Mouse (Mus musculus): Measurements from ENCODE around the gene Prima1. TPM values are rescaled to one million over a fixed set of nuclear protein-coding genes. Genes with fewer than 3 reads are reported as not detected.

Gene Prima1
- 2.3 and 2.7 TPM in 2 replicates for polyA plus RNA-seq (2021; fragmentation: Nextera tagmentation)
- long read RNA-seq, experiment 1, partial matches to known transcripts: 0 of 4 reads
- long read RNA-seq, experiment 1, other reads (novel, unspliced or antisense): 4 of 4 reads
- long read RNA-seq, experiment 2, partial matches to known transcripts: 0 of 3 reads
- long read RNA-seq, experiment 2, other reads (novel, unspliced or antisense): 1 of 3 reads

DNA sequence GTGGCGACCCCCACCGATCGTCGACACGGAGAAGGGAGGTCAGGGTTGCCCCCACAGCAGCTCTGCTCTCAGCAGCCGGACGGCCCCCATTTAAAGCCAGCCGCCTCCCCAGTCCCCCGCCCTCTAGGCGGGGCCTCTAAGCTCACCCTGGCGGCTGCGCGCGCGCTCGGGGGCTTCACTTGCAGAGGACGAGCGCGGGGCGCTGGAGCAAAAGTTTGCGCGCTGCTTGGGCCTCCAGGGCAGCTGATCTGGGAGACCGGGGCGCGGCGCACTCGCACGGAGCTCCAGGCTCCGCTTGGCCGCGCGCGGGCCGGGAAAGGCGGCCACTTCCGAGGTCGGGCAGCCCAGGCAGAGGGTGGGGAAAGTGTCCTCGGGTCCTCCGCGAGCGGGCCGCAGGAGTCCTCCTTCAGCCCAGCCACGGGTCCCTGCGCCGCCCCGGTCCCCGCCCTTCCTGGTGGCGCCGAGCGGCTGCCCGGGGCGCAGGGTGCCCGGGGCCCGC, at the start of gene Prima1:
Prima1 (minus strand) TSS at position 68 of the 499 bp plus-strand sequence.

Other genes starting within 250 kb of the Prima1 start
- 3.4 and 4.1 TPM in 2 replicates for gene Fam181a, start 68.8 kb upstream of the Prima1 start, polyA plus RNA-seq (2021; fragmentation: Nextera tagmentation)
- gene Asb2, start 113.9 kb upstream of the Prima1 start, polyA plus RNA-seq (2021; fragmentation: Nextera tagmentation): 2.3 and 2.6 TPM in 2 replicates
- 20.6 and 21.1 TPM in 2 replicates for gene Otub2, start 146.5 kb upstream of the Prima1 start, polyA plus RNA-seq (2021; fragmentation: Nextera tagmentation)
- gene 9330161L09Rik, start 165.7 kb upstream of the Prima1 start, polyA plus RNA-seq (2021; fragmentation: Nextera tagmentation): 0.21 and 0.23 TPM in 2 replicates
- 293 and 306 TPM in 2 replicates for gene Ddx24, start 183.7 kb upstream of the Prima1 start, polyA plus RNA-seq (2021; fragmentation: Nextera tagmentation)
- gene Ifi27, start 192.1 kb upstream of the Prima1 start, polyA plus RNA-seq (2021; fragmentation: Nextera tagmentation): 107 and 110 TPM in 2 replicates
- gene Ifi27l2a, start 201.5 kb upstream of the Prima1 start, polyA plus RNA-seq (2021; fragmentation: Nextera tagmentation): 17.9 and 44.5 TPM in 2 replicates
- 0.30 TPM in 1 of 2 replicates, not detected in the other for gene Ifi27l2b, start 215.1 kb upstream of the Prima1 start, polyA plus RNA-seq (2021; fragmentation: Nextera tagmentation)

Measured in left cerebral cortex, adult 6 months (tissue).